Mouse (Mus musculus) embryo, embryonic 10 days (tissue): ENCODE results near the gene Pigb.
A peak's percentile ranks its signal among the peaks of the same experiment; 100 is the strongest.
"Not testable (repeated sequence)": the region's sequence is repeated elsewhere in the genome, so short reads cannot be mapped to it uniquely, and the experiment has no call there.

Experiments used
- DNase-seq: peaks from one replicate; pipeline ENCODE4 v3.0.0-alpha.2; 2015; ENCODE audit warnings: low spot score

Gene Pigb

DNA sequence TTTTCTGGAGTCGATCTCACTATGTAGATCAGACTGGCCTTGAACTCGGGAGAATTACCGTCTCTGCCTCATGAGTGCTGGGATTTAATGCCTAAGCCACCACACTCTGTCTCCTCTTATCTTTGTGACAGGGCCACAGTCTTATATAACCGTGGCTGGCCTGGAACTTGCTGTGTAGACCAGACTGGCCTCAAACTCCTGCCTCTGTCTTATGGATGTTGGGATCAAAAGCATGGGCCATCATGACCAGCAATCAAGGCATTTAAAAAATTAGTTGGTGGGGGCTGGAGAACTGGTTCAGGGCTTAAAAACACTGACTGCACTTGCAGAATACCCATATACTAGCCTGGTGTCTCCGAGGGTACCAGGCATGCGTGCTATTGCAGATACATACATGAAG, at the start of gene Pigb:
Pigb (minus strand) TSS at position 299 of the 400 bp plus-strand sequence.
- no peak for DNase-seq

DNA sequence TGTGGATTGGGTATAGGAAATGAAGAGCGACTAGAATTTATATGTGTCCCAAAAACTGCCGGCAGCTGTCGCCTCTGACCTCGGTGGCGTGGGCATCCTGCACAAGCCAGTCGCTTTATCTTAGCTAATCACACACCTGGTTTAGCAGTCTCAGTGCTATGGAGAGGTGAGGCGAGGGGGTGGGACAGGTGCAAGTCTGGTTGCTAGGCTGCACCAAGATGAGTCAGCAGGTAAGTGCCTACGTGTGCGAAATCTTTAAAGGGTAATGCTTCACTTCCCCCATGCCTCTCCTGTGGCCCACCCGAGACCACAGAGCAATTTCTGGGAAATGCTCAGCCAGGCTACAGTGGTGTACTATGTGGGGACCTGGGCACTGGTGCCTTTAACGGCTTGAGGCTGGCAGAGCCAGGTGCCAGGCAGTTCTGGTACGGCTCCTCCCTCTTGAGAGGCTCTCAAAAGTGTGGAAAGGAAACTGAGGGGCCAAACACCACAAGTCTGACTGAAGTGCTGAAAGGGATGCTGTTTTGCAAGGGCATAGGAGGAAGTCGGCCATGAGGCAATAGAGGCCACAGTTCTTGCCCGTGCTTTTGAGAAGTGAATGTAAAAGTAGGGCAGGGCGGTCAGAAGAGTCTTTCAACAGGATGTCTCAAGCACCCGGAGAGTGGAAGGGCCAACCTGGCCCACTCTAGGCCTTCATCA, 49.2 kb upstream of the Pigb start:
- DNase-seq: no peak

- DNase-seq: no peak
These were observed 47.4 kb upstream of the Pigb start for GRCm38 (mm10) chr9:73087581-73087980.

DNA sequence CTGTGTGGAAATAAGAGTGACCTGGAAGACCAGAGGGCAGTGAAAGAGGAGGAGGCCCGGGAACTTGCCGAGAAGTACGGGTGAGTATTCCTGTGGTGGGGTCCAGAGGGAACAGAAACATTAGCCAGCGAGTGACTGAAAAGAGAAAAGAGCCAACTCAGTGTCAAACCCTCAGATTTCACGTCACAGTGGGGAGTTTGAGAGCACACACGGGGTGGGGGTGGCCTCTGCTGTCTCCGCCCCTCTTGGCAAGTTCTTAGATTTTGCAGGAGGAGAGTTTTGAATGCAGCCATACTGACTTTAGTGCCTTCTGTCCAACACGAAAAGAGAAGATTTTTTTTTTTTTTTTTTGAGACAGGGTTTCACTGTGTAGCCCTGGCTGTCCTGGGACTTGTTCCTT, 46.9 kb upstream of the Pigb start:
- DNase-seq: no peak

DNA sequence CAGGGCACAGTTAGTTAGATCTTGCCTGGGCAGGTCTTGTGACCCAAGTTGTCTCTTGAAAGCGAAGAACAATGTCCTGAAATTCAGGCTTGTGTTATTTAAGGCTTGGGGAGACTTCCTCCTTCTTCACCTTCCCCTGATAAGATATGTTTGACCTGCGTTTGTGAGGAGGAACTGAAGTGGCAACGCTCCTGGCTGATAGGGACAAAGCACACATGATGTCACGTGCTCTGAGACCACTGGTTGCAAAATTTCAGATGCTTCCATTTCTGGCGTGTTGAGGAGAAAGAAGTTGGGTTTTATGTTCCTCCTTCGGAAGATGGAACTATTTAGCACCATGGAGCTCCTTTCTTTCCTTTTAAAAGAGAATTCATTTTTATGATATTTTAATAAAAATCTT, 45.7 kb upstream of the Pigb start:
- no peak for DNase-seq

DNA sequence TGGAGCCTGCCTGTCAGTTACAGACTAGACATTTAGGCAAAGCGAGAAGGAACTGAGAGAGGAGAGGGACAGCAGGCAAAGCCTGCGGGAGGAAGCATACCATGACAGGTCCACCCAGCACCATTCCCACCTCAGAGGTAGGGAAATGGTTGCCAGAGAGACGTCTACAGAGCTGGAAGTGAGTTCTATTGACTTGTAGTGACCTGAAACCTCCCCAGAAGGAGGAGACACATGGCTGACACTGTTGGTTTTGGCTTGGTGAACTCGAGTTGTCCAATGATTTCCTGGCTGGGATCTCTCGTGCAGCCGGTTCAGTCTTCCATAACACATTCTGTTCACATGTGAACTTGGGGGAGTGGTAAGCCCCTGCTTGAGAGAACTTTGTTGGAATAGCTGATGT, 43.8 kb upstream of the Pigb start:
- no peak for DNase-seq

- no peak for DNase-seq
These were observed 42.3 kb upstream of the Pigb start for GRCm38 (mm10) chr9:73082291-73083000.

- DNase-seq: no peak
These were observed 39.7 kb upstream of the Pigb start for GRCm38 (mm10) chr9:73079801-73080325.

- not testable (repeated sequence) for DNase-seq
These were observed 39.2 kb upstream of the Pigb start for GRCm38 (mm10) chr9:73079349-73079748.

- DNase-seq: no peak
These were observed 33.0 kb upstream of the Pigb start for GRCm38 (mm10) chr9:73073169-73073568.

DNA sequence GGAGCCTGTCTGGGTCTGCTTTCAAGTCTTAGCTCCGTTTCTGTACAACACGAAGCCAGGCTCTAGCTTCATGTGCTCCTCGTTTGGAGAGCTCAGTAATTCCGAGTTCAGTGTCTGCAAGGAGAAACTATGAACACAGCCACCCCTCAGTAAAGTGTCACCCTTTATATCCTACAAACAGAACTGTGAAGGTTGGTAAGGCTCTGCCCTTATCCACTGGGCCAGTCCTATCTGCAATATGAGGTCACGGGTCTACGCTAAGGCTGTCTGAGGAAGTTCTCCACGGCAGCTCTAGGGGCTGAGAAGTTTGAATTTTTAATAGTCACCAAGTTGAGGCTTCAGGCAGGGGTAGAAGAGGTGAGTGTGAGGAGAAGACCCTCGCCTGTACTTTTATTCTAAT, 32.2 kb upstream of the Pigb start:
- DNase-seq: no peak

DNA sequence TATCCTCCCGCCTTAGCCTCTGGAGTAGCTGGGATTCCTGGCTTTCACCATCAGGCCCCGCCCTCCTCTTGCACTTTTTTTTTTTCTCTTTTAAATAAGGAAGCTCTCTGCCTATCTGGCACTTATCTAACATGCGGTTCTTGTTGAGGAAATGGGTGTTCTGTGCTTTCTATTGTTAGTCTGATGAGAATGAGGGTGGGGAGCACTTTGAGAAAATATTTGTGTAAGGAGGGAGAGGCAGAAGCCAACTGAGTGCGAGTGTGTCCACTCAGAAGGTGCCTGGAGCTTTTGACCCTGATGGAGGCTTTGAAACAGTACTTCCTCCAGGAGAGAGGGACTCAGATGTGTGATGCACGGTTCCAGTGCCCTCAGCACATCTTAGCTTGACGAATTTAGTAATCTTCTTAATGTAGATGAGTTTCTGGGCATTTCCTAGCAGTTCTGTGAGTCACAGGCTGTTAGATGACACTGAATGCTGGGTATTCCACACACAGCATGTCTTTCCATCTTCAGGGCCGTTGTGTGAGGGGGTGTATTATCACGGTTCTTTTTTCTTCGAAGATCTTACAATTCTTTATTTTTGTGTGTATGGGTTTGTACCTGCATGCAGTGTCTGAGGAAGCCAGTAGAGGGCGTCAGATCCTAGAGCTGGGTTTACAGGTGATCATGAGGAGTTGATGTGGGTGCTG, 30.9 kb upstream of the Pigb start:
- no peak for DNase-seq

- no peak for DNase-seq
These were observed 28.5 kb upstream of the Pigb start for GRCm38 (mm10) chr9:73068688-73069087.

GRCm38 (mm10) chr9:73068230-73068679, 28.1 kb upstream of the Pigb start:
- peak; percentile 41 for DNase-seq

DNA sequence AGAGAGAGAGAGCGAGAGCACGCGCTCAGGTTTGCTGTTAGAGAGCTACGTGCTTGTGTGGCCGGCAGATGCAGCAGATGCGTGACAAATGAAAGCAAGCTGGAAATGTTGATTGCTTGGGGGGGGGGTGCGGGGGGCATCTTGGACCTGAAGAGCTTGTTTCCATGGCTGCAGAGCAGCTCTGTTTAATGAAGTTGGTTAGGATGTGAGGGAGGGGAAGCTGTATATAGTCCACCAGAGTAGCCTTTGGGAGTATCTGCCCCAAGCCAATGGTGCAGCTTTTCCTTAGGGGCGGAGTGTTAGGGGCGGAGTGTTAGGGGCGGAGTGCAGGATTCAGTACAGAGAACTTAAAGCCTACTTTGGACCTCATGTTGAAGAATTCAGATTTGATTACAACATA, 26.9 kb upstream of the Pigb start:
- DNase-seq: peak; percentile 49

- peak; percentile 60 for DNase-seq
These were observed 23.6 kb upstream of the Pigb start for GRCm38 (mm10) chr9:73063621-73064290.

DNA sequence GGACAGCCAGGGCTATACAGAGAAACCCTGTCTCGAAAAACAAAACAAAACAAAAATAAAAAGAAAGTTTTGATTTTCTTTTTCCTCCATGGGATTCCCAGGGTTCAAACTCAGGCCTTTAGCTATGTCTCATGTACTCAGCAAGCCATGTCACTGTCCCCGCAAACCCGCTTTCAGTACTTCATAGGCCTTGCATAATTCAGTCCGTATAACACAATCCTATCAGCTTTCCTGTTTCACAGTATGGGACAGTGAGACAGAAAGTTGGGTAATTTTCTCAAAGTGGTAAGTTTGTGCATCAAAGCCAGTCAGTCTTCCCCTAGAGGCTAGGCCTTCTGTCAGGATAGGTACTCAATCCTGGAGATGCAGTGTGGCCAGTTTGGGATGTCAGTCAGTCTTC, 19.0 kb upstream of the Pigb start:
- no peak for DNase-seq

DNA sequence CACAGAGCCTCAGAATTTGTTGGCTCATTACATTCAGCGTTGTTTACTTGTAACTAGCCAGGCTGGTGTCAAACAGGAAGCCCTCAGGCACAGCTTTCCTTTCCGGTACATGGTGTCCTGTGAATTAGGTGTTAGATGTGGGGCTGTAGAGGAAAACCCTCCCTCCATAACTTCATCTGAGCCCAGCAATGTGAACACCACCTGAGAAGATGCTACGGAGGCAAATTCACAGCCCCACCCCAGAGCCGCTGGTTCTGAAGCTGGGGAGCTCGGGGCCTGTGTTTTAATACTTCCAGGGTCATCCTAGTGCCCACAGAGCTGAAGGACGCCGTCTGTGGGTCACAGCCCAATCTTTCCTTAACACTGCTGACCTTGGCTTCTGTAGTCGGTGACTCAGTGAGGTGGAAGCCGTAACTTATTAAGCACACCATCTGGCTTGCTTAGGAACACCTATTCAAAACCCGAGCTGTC, 15.3 kb upstream of the Pigb start:
- DNase-seq: no peak

GRCm38 (mm10) chr9:73050606-73051005, 10.4 kb upstream of the Pigb start:
- DNase-seq: no peak

GRCm38 (mm10) chr9:73049833-73050232, 9.7 kb upstream of the Pigb start:
- DNase-seq: no peak

- peak; percentile 31 for DNase-seq
These were observed 8.7 kb upstream of the Pigb start for GRCm38 (mm10) chr9:73048927-73049326.

DNA sequence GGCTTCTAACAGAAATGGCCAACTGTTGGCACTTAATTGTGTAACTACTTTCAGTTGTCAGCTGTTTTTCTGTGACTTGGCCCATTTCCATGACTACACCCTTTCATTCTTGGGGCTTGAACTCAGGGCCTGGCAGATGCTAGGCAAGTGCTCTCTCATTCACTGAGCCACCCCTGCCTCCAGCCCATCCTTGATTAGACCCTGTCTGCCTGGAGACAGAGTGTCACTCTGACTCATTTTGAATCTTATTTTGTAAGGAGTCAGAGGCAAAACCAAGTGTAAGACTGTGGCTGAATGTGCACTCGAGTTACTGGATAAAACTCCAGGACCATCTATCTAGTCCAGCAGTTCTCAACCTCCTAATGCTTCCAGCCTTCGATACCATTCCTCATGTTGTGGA, 7.7 kb upstream of the Pigb start:
- no peak for DNase-seq
